ENCODE assay signal across 18 mouse cellular contexts in genomic region chr3:14408435-14409125, GRCm38 (mm10).
DNase-seq lines count a peak whose midpoint lies in the region; ATAC-seq and TF ChIP-seq lines count a peak whose summit lies in the region.
"Had no signal": no experiment of that assay in that cellular context is flagged by ENCODE, and none has a peak within 500 bp of the region (broad histone marks: within the 10 kb centered on the region; RNA-seq: fewer than 3 reads in every experiment).

No protein-coding gene starts in this region.

- H3K4me1 ChIP-seq in kidney, embryonic 16.5 days (ENCODE audit: insufficient read depth, low read length) = no peaks in the 10 kb centered on the region
- H3K4me1 ChIP-seq: forebrain, embryonic 13.5 days; heart, embryonic 12.5 days; hindbrain, embryonic 10.5 days had no signal

- 50% methylated on average over 1 of the region's 1 CpGs for WGBS in kidney, embryonic 16.5 days

- H3K4me3 ChIP-seq in kidney, embryonic 16.5 days (ENCODE audit: low read length) = no peak overlapping the region
- H3K4me3 ChIP-seq in layer of hippocampus, adult 2 months = no peak overlapping the region
- H3K4me3 ChIP-seq: forebrain, embryonic 13.5 days; heart, embryonic 12.5 days; hindbrain, embryonic 10.5 days had no signal

- DNase-seq in Patski (ENCODE audit: low read depth, low spot score) = peak; percentile 69
- peak; percentile 54 to 93 for DNase-seq in kidney, adult 8-10 months
- DNase-seq in kidney, postnatal 25 days = peak; percentile 62 to 72
- no peak for DNase-seq in urinary bladder, postnatal 10 days (ENCODE audit: low spot score)
- DNase-seq in layer of hippocampus, adult 2 months (ENCODE audit: low spot score in 2 of 2) = no peak
- DNase-seq: adrenal gland, adult 2 months; adrenal gland, postnatal 25 days; cerebellum, adult 2 months; cerebellum, postnatal 14 days; forebrain, postnatal 0 days; gastrocnemius, postnatal 14 days had no signal

- in situ Hi-C loops in Patski (cut with MboI; ENCODE audit: low pct_unique_long_range_greater_than_20kb) = no loop called here

- no peak for TF ChIP-seq CTCF in Patski (IDR thresholded peaks at IDR 0.05)
- TF ChIP-seq CTCF in layer of hippocampus, adult 2 months (conservative IDR thresholded peaks at IDR 0.05) = no peak

- peak overlapping the region; percentile 81 for H3K27ac ChIP-seq in kidney, embryonic 16.5 days (ENCODE audit: low read length)
- H3K27ac ChIP-seq in layer of hippocampus, adult 2 months = no peak overlapping the region
- H3K27ac ChIP-seq: forebrain, embryonic 13.5 days; hindbrain, embryonic 10.5 days; hindbrain, embryonic 14.5 days had no signal

- POLR2A ChIA-PET in Patski (lab: Charles Lee) = no interaction called here

- peak; percentile 94 for ATAC-seq in Patski
- ATAC-seq in kidney, embryonic 16.5 days (ENCODE audit: low FRiP score, low TSS enrichment) = peak; percentile 78
- no peak for ATAC-seq in inflammation-experienced regulatory T-cells, adult 6 months
- ATAC-seq: forebrain, embryonic 13.5 days; forebrain, postnatal 0 days had no signal

- no peak overlapping the region for H3K4me2 ChIP-seq in kidney, embryonic 16.5 days (replicated peaks; ENCODE audit: low read depth, low read length)
- H3K4me2 ChIP-seq: forebrain, embryonic 13.5 days; heart, embryonic 12.5 days; hindbrain, embryonic 14.5 days had no signal

- no peaks in the 10 kb centered on the region for H3K27me3 ChIP-seq in Patski
- no peaks in the 10 kb centered on the region for H3K27me3 ChIP-seq in kidney, embryonic 16.5 days (ENCODE audit: insufficient read depth, low read length)
- H3K27me3 ChIP-seq: CH12.LX; forebrain, embryonic 13.5 days; heart, embryonic 12.5 days had no signal

- CTCF ChIA-PET in Patski (lab: Charles Lee) = interaction anchor here (0.6 kb wide), 1 partner anchor 388 kb away, joined by 3 read pairs; no protein-coding TSS in a partner anchor

- no peaks in the 10 kb centered on the region for H3K9me3 ChIP-seq in kidney, embryonic 16.5 days (ENCODE audit: low read length)
- H3K9me3 ChIP-seq: forebrain, embryonic 13.5 days; hindbrain, embryonic 10.5 days had no signal

- H3K9ac ChIP-seq in kidney, embryonic 16.5 days (replicated peaks; ENCODE audit: low read length) = no peak overlapping the region
- H3K9ac ChIP-seq: forebrain, embryonic 13.5 days; forebrain, postnatal 0 days; heart, embryonic 12.5 days; hindbrain, embryonic 14.5 days had no signal

- H3K36me3 ChIP-seq in kidney, embryonic 16.5 days (ENCODE audit: insufficient read depth, low read length) = no peaks in the 10 kb centered on the region
- H3K36me3 ChIP-seq: heart, embryonic 12.5 days; hindbrain, embryonic 10.5 days had no signal

Comparison
In these comparisons a context has a peak if more than half of its experiments do, and no peak if none do; other contexts are left out.
1. DNase-seq: peak in Patski (single experiment), kidney, adult 8-10 months (2 of 2) and kidney, postnatal 25 days (2 of 2); none in urinary bladder, postnatal 10 days (single experiment) and layer of hippocampus, adult 2 months (0 of 2).